Mouse (Mus musculus): ENCODE results near the gene Fam160a2.

GRCm38 (mm10) chr7:105441426-105441825 is 41.6 kb upstream of the Fam160a2 start:
- TF ChIP-seq POLR2A (IDR thresholded peaks at IDR 0.05; ENCODE audit: insufficient read length, low read depth) (no peak), MAX (IDR thresholded peaks at IDR 0.05; ENCODE audit: low read depth) (no peak), CEBPB (IDR thresholded peaks at IDR 0.05; ENCODE audit: insufficient read depth, poor library complexity, severe bottlenecking) (no peak), TCF12 (IDR thresholded peaks at IDR 0.05; ENCODE audit: insufficient read depth, poor library complexity, severe bottlenecking) (no peak), USF1 (IDR thresholded peaks at IDR 0.05; ENCODE audit: low read depth) (no peak), E2F4 (IDR thresholded peaks at IDR 0.05; ENCODE audit: insufficient read depth) (no peak), POLR2AphosphoS2 (IDR thresholded peaks at IDR 0.05; ENCODE audit: insufficient read length, low read depth) (no peak), MYOD1 (IDR thresholded peaks at IDR 0.05; ENCODE audit: control insufficient read depth in 1 of 3, insufficient read length in 2 of 3, low read depth in 2 of 3) (no peak)

Measured in myocyte (in vitro differentiated cells).